Mouse (Mus musculus) lung, embryonic 16.5 days (tissue): ENCODE measurements around the gene Srgap3. TPM values are rescaled to one million over a fixed set of nuclear protein-coding genes. Genes with fewer than 3 reads are reported as not detected.

Source experiments
- ATAC-seq: fragments of 200-750 bp; cut with Nextera tagmentation; 2 replicates; pipeline ENCODE4 v1.8.0; 2017; ENCODE audit warnings: low read depth, mild to moderate bottlenecking, moderate library complexity
- H3K27ac ChIP-seq: fragments of 300-500 bp; sonication (generic); 2 replicates; pipeline ENCODE4 v1.5.1; 2014; ENCODE audit warnings: mild to moderate bottlenecking, control low read depth, low read length
- H3K27me3 ChIP-seq: fragments of 300-500 bp; sonication (generic); 2 replicates; pipeline ENCODE4 v1.6.1; 2014; ENCODE audit warnings: low read depth, low read length, mixed read lengths; ENCODE audit not compliant: control insufficient read depth, insufficient read depth
- H3K36me3 ChIP-seq: fragments of 300-500 bp; sonication (generic); 2 replicates; pipeline ENCODE4 v1.6.1; 2014; ENCODE audit warnings: low read length; ENCODE audit not compliant: control insufficient read depth, insufficient read depth
- H3K4me1 ChIP-seq: fragments of 300-500 bp; sonication (generic); replicated peaks from 2 replicates; pipeline ENCODE4 v1.6.1; 2014; ENCODE audit warnings: low read length, mixed read lengths; ENCODE audit not compliant: control insufficient read depth, insufficient read depth
- H3K4me2 ChIP-seq: fragments of 300-500 bp; sonication (generic); 2 replicates; pipeline ENCODE4 v1.6.1; 2014; ENCODE audit warnings: low read depth, low read length, control low read depth
- H3K4me3 ChIP-seq: fragments of 300-500 bp; sonication (generic); 2 replicates; pipeline ENCODE4 v1.5.1; 2014; ENCODE audit warnings: mild to moderate bottlenecking, low read length, control low read depth
- H3K9ac ChIP-seq: fragments of 300-500 bp; sonication (generic); 2 replicates; pipeline ENCODE4 v1.6.1; 2014; ENCODE audit warnings: low read length, control low read depth
- H3K9me3 ChIP-seq: fragments of 300-500 bp; sonication (generic); 2 replicates; pipeline ENCODE4 v1.6.1; 2016; ENCODE audit warnings: low read length; ENCODE audit not compliant: control insufficient read depth
- WGBS: fragments of 180-500 bp; shearing (Covaris S2); extraction: QIAGEN DNeasy Blood & Tissue Kit; methylation state at CpG from one replicate; pipeline ENCODE4 v1.1.7; 2014; 5-methylcytosine and 5-hydroxymethylcytosine counted together
- polyA plus RNA-seq: library from polyadenylated mRNA; unstranded; fragments of >200 nt; fragmentation: Nextera tagmentation; extraction: Ambion mirVana; gene quantifications from 2 replicates; pipeline ENCODE4 v1.2.1, GENCODE M21; 2015

Gene Srgap3
- polyA plus RNA-seq, 1 experiment from 2014 or later: 3.3 TPM

GRCm38 (mm10) chr6:112973786-112974720, 27.0 kb upstream of the Srgap3 start:
- Histone ChIP-seq H3K4me3 (no peak overlapping the region), H3K4me2 (no peak overlapping the region; the same call in 1 of the 2 replicates), H3K4me1 (peaks cover 25% of the 10 kb centered on the region), H3K9me3 (no peaks in the 10 kb centered on the region), H3K27me3 (no peaks in the 10 kb centered on the region), H3K36me3 (no peaks in the 10 kb centered on the region), H3K9ac (0 out of 2 replicates have a peak overlapping the region, but pooled peaks have one; percentile 31), H3K27ac (peak overlapping the region; percentile 88)
- ATAC-seq: peak; percentile 59
- WGBS: 56% methylated on average over 19 of the region's 19 CpGs

GRCm38 (mm10) chr6:112972858-112973631, 26.0 kb upstream of the Srgap3 start:
- Histone ChIP-seq H3K27ac (peak overlapping the region; percentile 26; the same call in 1 of the 2 replicates), H3K4me3 (no peak overlapping the region), H3K9ac (no peak overlapping the region), H3K36me3 (no peaks in the 10 kb centered on the region), H3K27me3 (no peaks in the 10 kb centered on the region), H3K4me1 (peaks cover 25% of the 10 kb centered on the region), H3K4me2 (peak overlapping the region; percentile 15), H3K9me3 (no peaks in the 10 kb centered on the region)
- peak; percentile 81 for ATAC-seq
- WGBS: 7% methylated on average over 18 of the region's 18 CpGs

GRCm38 (mm10) chr6:112972127-112972526, 25.1 kb upstream of the Srgap3 start:
- Histone ChIP-seq H3K4me2 (no peak overlapping the region), H3K9ac (no peak overlapping the region), H3K4me1 (peaks cover 25% of the 10 kb centered on the region), H3K27me3 (no peaks in the 10 kb centered on the region), H3K27ac (no peak overlapping the region), H3K36me3 (no peaks in the 10 kb centered on the region), H3K4me3 (no peak overlapping the region), H3K9me3 (no peaks in the 10 kb centered on the region)
- no peak for ATAC-seq
- 64% methylated on average over 10 of the region's 10 CpGs for WGBS

- WGBS: 50% methylated on average over 6 of the region's 6 CpGs
These were observed 24.2 kb upstream of the Srgap3 start for GRCm38 (mm10) chr6:112971116-112971768.

GRCm38 (mm10) chr6:112967359-112967758, 20.3 kb upstream of the Srgap3 start:
- Histone ChIP-seq H3K9me3 (no peaks in the 10 kb centered on the region), H3K27ac (no peak overlapping the region), H3K4me3 (no peak overlapping the region), H3K4me1 (peaks cover 4% of the 10 kb centered on the region; the same call in 1 of the 2 replicates), H3K9ac (no peak overlapping the region), H3K4me2 (no peak overlapping the region), H3K27me3 (no peaks in the 10 kb centered on the region), H3K36me3 (no peaks in the 10 kb centered on the region)
- WGBS: 81% methylated on average over 6 of the region's 6 CpGs
- ATAC-seq: no peak

More at GRCm38 (mm10) chr6:112971116-112971768, 24.2 kb upstream of the Srgap3 start:
- Histone ChIP-seq H3K4me2 (no peak overlapping the region), H3K9me3 (no peaks in the 10 kb centered on the region), H3K36me3 (no peaks in the 10 kb centered on the region), H3K27me3 (no peaks in the 10 kb centered on the region), H3K9ac (no peak overlapping the region), H3K4me1 (peaks cover 25% of the 10 kb centered on the region), H3K4me3 (no peak overlapping the region), H3K27ac (no peak overlapping the region)
- no peak for ATAC-seq

- no peaks in the 10 kb centered on the region for H3K27me3 ChIP-seq
- H3K4me3 ChIP-seq: no peak overlapping the region
- no peaks in the 10 kb centered on the region for H3K36me3 ChIP-seq
- no peak overlapping the region for H3K4me2 ChIP-seq
- WGBS: 45% methylated on average over 6 of the region's 6 CpGs
- H3K9ac ChIP-seq: no peak overlapping the region
- no peak for ATAC-seq
- H3K4me1 ChIP-seq: no peaks in the 10 kb centered on the region
- no peak overlapping the region for H3K27ac ChIP-seq
- no peaks in the 10 kb centered on the region for H3K9me3 ChIP-seq
These were observed 11.3 kb upstream of the Srgap3 start for GRCm38 (mm10) chr6:112958360-112958759.

GRCm38 (mm10) chr6:112957583-112958280, 10.7 kb upstream of the Srgap3 start:
- Histone ChIP-seq H3K36me3 (no peaks in the 10 kb centered on the region), H3K27ac (no peak overlapping the region), H3K4me3 (no peak overlapping the region), H3K9me3 (no peaks in the 10 kb centered on the region), H3K27me3 (no peaks in the 10 kb centered on the region), H3K4me2 (no peak overlapping the region), H3K9ac (no peak overlapping the region), H3K4me1 (no peaks in the 10 kb centered on the region)
- WGBS: 52% methylated on average over 11 of the region's 11 CpGs
- no peak for ATAC-seq

GRCm38 (mm10) chr6:112955773-112956172, 8.7 kb upstream of the Srgap3 start:
- WGBS: 30% methylated on average over 2 of the region's 2 CpGs

More at GRCm38 (mm10) chr6:112955773-112956172, 8.7 kb upstream of the Srgap3 start:
- H3K9ac ChIP-seq: no peak overlapping the region
- H3K4me2 ChIP-seq: no peak overlapping the region
- no peak overlapping the region for H3K4me3 ChIP-seq
- H3K36me3 ChIP-seq: no peaks in the 10 kb centered on the region
- H3K27me3 ChIP-seq: no peaks in the 10 kb centered on the region
- H3K27ac ChIP-seq: no peak overlapping the region
- peaks cover 1% of the 10 kb centered on the region; the same call in 1 of the 2 replicates for H3K4me1 ChIP-seq
- no peak for ATAC-seq
- no peaks in the 10 kb centered on the region for H3K9me3 ChIP-seq
